Mouse (Mus musculus) limb, embryonic 12.5 days (tissue): ENCODE results near the gene Plbd2. TPM values are rescaled to one million over a fixed set of nuclear protein-coding genes. Genes with fewer than 3 reads are reported as not detected.
"Not testable (repeated sequence)": the region's sequence is repeated elsewhere in the genome, so short reads cannot be mapped to it uniquely, and the experiment has no call there.

ENCODE experiments used
- ATAC-seq: fragments of 200-750 bp; cut with Nextera tagmentation; 2 replicates; pipeline ENCODE4 v1.8.0; 2017; ENCODE audit warnings: low read depth, moderate TSS enrichment; ENCODE audit not compliant: insufficient number of reproducible peaks, insufficient read depth, low FRiP score, low TSS enrichment
- H3K27ac ChIP-seq: fragments of 300-500 bp; sonication (generic); 2 replicates; pipeline ENCODE4 v1.5.1; 2016; ENCODE audit warnings: mild to moderate bottlenecking, moderate library complexity
- H3K27me3 ChIP-seq: fragments of 300-500 bp; sonication (generic); 2 replicates; pipeline ENCODE4 v1.6.1; 2016; ENCODE audit warnings: mild to moderate bottlenecking, moderate library complexity
- H3K36me3 ChIP-seq: fragments of 300-500 bp; sonication (generic); 2 replicates; pipeline ENCODE4 v1.6.1; 2016; ENCODE audit warnings: mild to moderate bottlenecking, moderate library complexity
- H3K4me1 ChIP-seq: fragments of 300-500 bp; sonication (generic); replicated peaks from 2 replicates; pipeline ENCODE4 v1.6.1; 2016
- H3K4me2 ChIP-seq: fragments of 300-500 bp; sonication (generic); 2 replicates; pipeline ENCODE4 v1.6.1; 2016; ENCODE audit warnings: mild to moderate bottlenecking, moderate library complexity
- H3K4me3 ChIP-seq: fragments of 300-500 bp; sonication (generic); replicated peaks from 2 replicates; pipeline ENCODE4 v1.5.1; 2016; ENCODE audit warnings: mild to moderate bottlenecking
- H3K9ac ChIP-seq: fragments of 300-500 bp; sonication (generic); replicated peaks from 2 replicates; pipeline ENCODE4 v1.6.1; 2016; ENCODE audit warnings: mild to moderate bottlenecking, moderate library complexity
- H3K9me3 ChIP-seq: fragments of 300-500 bp; sonication (generic); 2 replicates; pipeline ENCODE4 v1.6.1; 2016; ENCODE audit warnings: mild to moderate bottlenecking, moderate library complexity
- WGBS: fragments of 180-500 bp; shearing (Covaris S2); methylation state at CpG from one replicate; pipeline ENCODE4 v1.1.7; 2016; 5-methylcytosine and 5-hydroxymethylcytosine counted together
- polyA plus RNA-seq: library from polyadenylated mRNA; unstranded; fragments of >200 nt; fragmentation: Nextera tagmentation; extraction: Ambion mirVana; gene quantifications from 2 replicates; pipeline ENCODE4 v1.2.1, GENCODE M21; 2016

Plbd2 gene
- polyA plus RNA-seq, 1 experiment from 2014 or later, result 46.3 TPM

- H3K4me3 ChIP-seq, result peak within 1 kb of the TSS; percentile 51
- no peak within 1 kb of the TSS for H3K27ac ChIP-seq
- peak; percentile 80 for ATAC-seq
- H3K4me2 ChIP-seq, result peak within 1 kb of the TSS; percentile 69
- WGBS, result 2% methylated on average over 36 of the region's 36 CpGs
- no peaks in the 10 kb centered on the region for H3K36me3 ChIP-seq
- peaks cover 8% of the 10 kb centered on the region for H3K27me3 ChIP-seq
- peaks cover 45% of the 10 kb centered on the region for H3K4me1 ChIP-seq
- peak within 1 kb of the TSS; percentile 44; the same call in 1 of the 2 replicates for H3K9ac ChIP-seq
- H3K9me3 ChIP-seq, result no peaks in the 10 kb centered on the region
Measured at GRCm38 (mm10) chr5:120510982-120511642, 7.7 kb upstream of the Plbd2 start, which contains the start of gene Slc8b1. Slc8b1 (plus strand) TSS chr5:120511168.

GRCm38 (mm10) chr5:120507311-120507710 is 3.9 kb upstream of the Plbd2 start:
- Histone ChIP-seq H3K4me3 (no peak overlapping the region), H3K4me1 (peaks cover 32% of the 10 kb centered on the region), H3K36me3 (no peaks in the 10 kb centered on the region), H3K9me3 (no peaks in the 10 kb centered on the region), H3K27ac (no peak overlapping the region), H3K9ac (no peak overlapping the region), H3K4me2 (no peak overlapping the region), H3K27me3 (peaks cover 7% of the 10 kb centered on the region)
- ATAC-seq, result no peak
- 55% methylated on average over 4 of the region's 4 CpGs for WGBS

- Histone ChIP-seq H3K4me2 (no peak overlapping the region), H3K4me3 (no peak overlapping the region), H3K36me3 (no peaks in the 10 kb centered on the region), H3K9ac (no peak overlapping the region), H3K4me1 (peaks cover 34% of the 10 kb centered on the region), H3K9me3 (no peaks in the 10 kb centered on the region), H3K27me3 (no peaks in the 10 kb centered on the region; the same call in 1 of the 2 replicates), H3K27ac (no peak overlapping the region)
- WGBS, result 61% methylated on average over 9 of the region's 9 CpGs
- ATAC-seq, result no peak
Measured at GRCm38 (mm10) chr5:120506490-120506889, 3.1 kb upstream of the Plbd2 start.

- Histone ChIP-seq H3K9me3 (no peaks in the 10 kb centered on the region), H3K27me3 (no peaks in the 10 kb centered on the region), H3K27ac (no peak overlapping the region), H3K4me3 (no peak overlapping the region), H3K4me1 (peaks cover 30% of the 10 kb centered on the region), H3K4me2 (peak overlapping the region; percentile 27; the same call in 1 of the 2 replicates), H3K9ac (no peak overlapping the region), H3K36me3 (no peaks in the 10 kb centered on the region)
- WGBS, result 68% methylated on average over 9 of the region's 9 CpGs
- no peak for ATAC-seq
Measured at GRCm38 (mm10) chr5:120505781-120506180, 2.4 kb upstream of the Plbd2 start.

GRCm38 (mm10) chr5:120505368-120505767 is 1.9 kb upstream of the Plbd2 start:
- Histone ChIP-seq H3K9me3 (no peaks in the 10 kb centered on the region), H3K4me3 (no peak overlapping the region), H3K27me3 (no peaks in the 10 kb centered on the region), H3K36me3 (no peaks in the 10 kb centered on the region), H3K9ac (no peak overlapping the region), H3K27ac (no peak overlapping the region), H3K4me2 (peak overlapping the region; percentile 27), H3K4me1 (peaks cover 26% of the 10 kb centered on the region)
- ATAC-seq, result no peak
- 23% methylated on average over 16 of the region's 16 CpGs for WGBS

GRCm38 (mm10) chr5:120502675-120503143 is 716 bp downstream of the Plbd2 start:
- Histone ChIP-seq H3K4me3 (peak overlapping the region; percentile 85), H3K9me3 (no peaks in the 10 kb centered on the region), H3K9ac (peak overlapping the region; percentile 85), H3K4me2 (peak overlapping the region; percentile 98), H3K36me3 (peaks cover 13% of the 10 kb centered on the region), H3K27ac (no peak overlapping the region), H3K27me3 (no peaks in the 10 kb centered on the region), H3K4me1 (peaks cover 26% of the 10 kb centered on the region)
- 10% methylated on average over 12 of the region's 12 CpGs for WGBS
- no peak for ATAC-seq

GRCm38 (mm10) chr5:120502147-120502621 is 1.2 kb downstream of the Plbd2 start:
- WGBS, result 59% methylated on average over 9 of the region's 9 CpGs
- Histone ChIP-seq H3K9ac (peak overlapping the region; percentile 85), H3K9me3 (no peaks in the 10 kb centered on the region), H3K4me1 (peaks cover 26% of the 10 kb centered on the region), H3K4me3 (peak overlapping the region; percentile 85), H3K27me3 (no peaks in the 10 kb centered on the region), H3K4me2 (peak overlapping the region; percentile 98), H3K27ac (no peak overlapping the region), H3K36me3 (peaks cover 18% of the 10 kb centered on the region)
- ATAC-seq, result no peak

GRCm38 (mm10) chr5:120500609-120501008 is 2.8 kb downstream of the Plbd2 start:
- H3K4me3 ChIP-seq, H3K9ac ChIP-seq, H3K4me2 ChIP-seq, H3K27me3 ChIP-seq, H3K27ac ChIP-seq, ATAC-seq, H3K9me3 ChIP-seq: not testable (repeated sequence)
- 85% methylated on average over 9 of the region's 9 CpGs for WGBS
- peaks cover 30% of the 10 kb centered on the region for H3K36me3 ChIP-seq
- peaks cover 19% of the 10 kb centered on the region for H3K4me1 ChIP-seq

GRCm38 (mm10) chr5:120499202-120499601 is 4.2 kb downstream of the Plbd2 start:
- 74% methylated on average over 4 of the region's 4 CpGs for WGBS
- Histone ChIP-seq H3K36me3 (peaks cover 37% of the 10 kb centered on the region), H3K4me3 (no peak overlapping the region), H3K27me3 (no peaks in the 10 kb centered on the region), H3K9ac (no peak overlapping the region), H3K4me2 (no peak overlapping the region), H3K9me3 (no peaks in the 10 kb centered on the region), H3K4me1 (peaks cover 15% of the 10 kb centered on the region), H3K27ac (no peak overlapping the region)
- ATAC-seq, result no peak

- H3K4me3 ChIP-seq, result no peak overlapping the region
- no peaks in the 10 kb centered on the region for H3K9me3 ChIP-seq
- 94% methylated on average over 3 of the region's 3 CpGs for whole genome bisulfite sequencing
- H3K9ac ChIP-seq, result no peak overlapping the region
- peaks cover 4% of the 10 kb centered on the region for H3K4me1 ChIP-seq
- no peak for ATAC-seq
- H3K4me2 ChIP-seq, result no peak overlapping the region
- H3K27me3 ChIP-seq, result no peaks in the 10 kb centered on the region
- no peak overlapping the region for H3K27ac ChIP-seq
- peaks cover 59% of the 10 kb centered on the region for H3K36me3 ChIP-seq
Measured at GRCm38 (mm10) chr5:120497071-120497470, 6.4 kb downstream of the Plbd2 start.

GRCm38 (mm10) chr5:120495703-120496226 is 7.7 kb downstream of the Plbd2 start:
- H3K4me3 ChIP-seq, result no peak overlapping the region
- H3K4me2 ChIP-seq, result no peak overlapping the region
- H3K27me3 ChIP-seq, result no peaks in the 10 kb centered on the region
- ATAC-seq, result no peak
- H3K9ac ChIP-seq, result no peak overlapping the region
- 86% methylated on average over 13 of the region's 13 CpGs for WGBS
- peaks cover 68% of the 10 kb centered on the region for H3K36me3 ChIP-seq
- no peak overlapping the region for H3K27ac ChIP-seq
- H3K4me1 ChIP-seq, result no peaks in the 10 kb centered on the region
- H3K9me3 ChIP-seq, result no peaks in the 10 kb centered on the region
